Mouse (Mus musculus): ENCODE measurements around the gene S100a16. TPM values are rescaled to one million over a fixed set of nuclear protein-coding genes. Genes with fewer than 3 reads are reported as not detected.

The S100a16 gene
- polyA plus RNA-seq, 1 experiment from 2014 or later, result 40.0 TPM

DNA sequence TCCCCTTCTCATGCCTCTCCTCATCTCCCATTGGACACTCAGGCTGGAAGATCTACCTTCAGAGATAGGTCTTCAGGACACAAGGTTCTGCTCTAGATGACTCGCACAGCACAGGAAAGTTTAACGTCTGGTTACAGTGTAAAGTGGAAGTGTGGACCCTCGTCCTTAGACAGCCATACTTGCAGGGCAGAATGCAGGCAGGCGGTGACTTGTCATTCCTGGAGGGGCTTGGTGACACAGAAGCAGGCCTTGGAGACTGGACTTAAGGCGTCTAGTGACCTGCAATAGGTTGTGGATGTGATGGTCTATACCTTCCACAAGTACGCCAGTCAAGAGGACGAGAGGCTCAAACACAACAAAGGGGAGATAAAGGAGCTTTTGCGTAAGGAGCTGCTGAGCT, 52.9 kb downstream of the S100a16 start, which contains the start of gene S100a2:
S100a2 (plus strand) TSS at position 301 of the 400 bp plus-strand sequence.
- no peaks in the 10 kb centered on the region for H3K4me1 ChIP-seq
- 80% methylated on average over 8 of the region's 8 CpGs for WGBS
- H3K9me3 ChIP-seq, result no peaks in the 10 kb centered on the region
- no peak within 1 kb of the TSS for H3K4me2 ChIP-seq (replicated peaks)
- H3K4me3 ChIP-seq, result no peak within 1 kb of the TSS
- no peak for ATAC-seq (replicated peaks)
- H3K9ac ChIP-seq (replicated peaks), result no peak within 1 kb of the TSS
- no peaks in the 10 kb centered on the region for H3K27me3 ChIP-seq
- H3K36me3 ChIP-seq, result no peaks in the 10 kb centered on the region
- no peak within 1 kb of the TSS for H3K27ac ChIP-seq (replicated peaks)

Other genes with a start within 250 kb of the S100a16 start
- 15.2 TPM in 2 replicates for gene Gatad2b, start 244.1 kb upstream of the S100a16 start, polyA plus RNA-seq (2015; fragmentation: Nextera tagmentation; extraction: Ambion mirVana)
- gene Slc27a3, start 147.3 kb upstream of the S100a16 start, polyA plus RNA-seq (2015; fragmentation: Nextera tagmentation; extraction: Ambion mirVana), result 18.5 and 18.8 TPM in 2 replicates
- gene Ints3, start 103.6 kb upstream of the S100a16 start, polyA plus RNA-seq (2015; fragmentation: Nextera tagmentation; extraction: Ambion mirVana), result 33.6 and 36.5 TPM in 2 replicates
- gene Npr1, start 71.4 kb upstream of the S100a16 start, polyA plus RNA-seq (2015; fragmentation: Nextera tagmentation; extraction: Ambion mirVana), result 1.6 TPM in 2 replicates
- 333 and 340 TPM in 2 replicates for gene Ilf2, start 61.1 kb upstream of the S100a16 start, polyA plus RNA-seq (2015; fragmentation: Nextera tagmentation; extraction: Ambion mirVana)
- 76.1 and 81.8 TPM in 2 replicates for gene Snapin, start 46.2 kb upstream of the S100a16 start, polyA plus RNA-seq (2015; fragmentation: Nextera tagmentation; extraction: Ambion mirVana)
- 219 and 224 TPM in 2 replicates for gene Chtop, start 27.8 kb upstream of the S100a16 start, polyA plus RNA-seq (2015; fragmentation: Nextera tagmentation; extraction: Ambion mirVana)
- gene S100a1, start 22.9 kb upstream of the S100a16 start, polyA plus RNA-seq (2015; fragmentation: Nextera tagmentation; extraction: Ambion mirVana), result 9.0 and 11.4 TPM in 2 replicates
- gene S100a13, start 22.8 kb upstream of the S100a16 start, polyA plus RNA-seq (2015; fragmentation: Nextera tagmentation; extraction: Ambion mirVana), result 8.1 and 8.5 TPM in 2 replicates
- gene S100a14, start 10.4 kb upstream of the S100a16 start, polyA plus RNA-seq (2015; fragmentation: Nextera tagmentation; extraction: Ambion mirVana), result not detected in 2 replicates
- 0.06 and 0.50 TPM in 2 replicates for gene S100a3, start 23.3 kb downstream of the S100a16 start, polyA plus RNA-seq (2015; fragmentation: Nextera tagmentation; extraction: Ambion mirVana)
- not detected in 2 replicates for gene S100a2, start 53.0 kb downstream of the S100a16 start, polyA plus RNA-seq (2015; fragmentation: Nextera tagmentation; extraction: Ambion mirVana)
- gene Gm42674, start 64.7 kb downstream of the S100a16 start, polyA plus RNA-seq (2015; fragmentation: Nextera tagmentation; extraction: Ambion mirVana), result not detected in 2 replicates
- gene S100a4, start 66.5 kb downstream of the S100a16 start, polyA plus RNA-seq (2015; fragmentation: Nextera tagmentation; extraction: Ambion mirVana), result 0.56 and 0.65 TPM in 2 replicates
- gene S100a5, start 71.3 kb downstream of the S100a16 start, polyA plus RNA-seq (2015; fragmentation: Nextera tagmentation; extraction: Ambion mirVana), result not detected in 2 replicates
- gene S100a6, start 75.6 kb downstream of the S100a16 start, polyA plus RNA-seq (2015; fragmentation: Nextera tagmentation; extraction: Ambion mirVana), result 12.8 and 18.5 TPM in 2 replicates
- gene S100a7a, start 116.8 kb downstream of the S100a16 start, polyA plus RNA-seq (2015; fragmentation: Nextera tagmentation; extraction: Ambion mirVana), result not detected in 2 replicates
- 2.8 and 6.1 TPM in 2 replicates for gene S100a8, start 131.7 kb downstream of the S100a16 start, polyA plus RNA-seq (2015; fragmentation: Nextera tagmentation; extraction: Ambion mirVana)
- 2.1 and 2.2 TPM in 2 replicates for gene S100a9, start 158.5 kb downstream of the S100a16 start, polyA plus RNA-seq (2015; fragmentation: Nextera tagmentation; extraction: Ambion mirVana)
- gene Pglyrp4, start 189.7 kb downstream of the S100a16 start, polyA plus RNA-seq (2015; fragmentation: Nextera tagmentation; extraction: Ambion mirVana), result not detected in 2 replicates
- gene Gm5849, start 240.6 kb downstream of the S100a16 start, polyA plus RNA-seq (2015; fragmentation: Nextera tagmentation; extraction: Ambion mirVana), result not detected in 2 replicates

Measured in forebrain, embryonic 15.5 days (tissue).